Mouse (Mus musculus) liver, postnatal 0 days (tissue): ENCODE results near the gene Fam171b. TPM values are rescaled to one million over a fixed set of nuclear protein-coding genes. Genes with fewer than 3 reads are reported as not detected.

Source experiments
- ATAC-seq: fragments of 200-750 bp; cut with Nextera tagmentation; 2 replicates; pipeline ENCODE4 v1.8.0; 2017; ENCODE audit warnings: mild to moderate bottlenecking, moderate library complexity
- DNase-seq: peaks from one replicate; pipeline ENCODE4 v3.0.0-alpha.2; 2016
- H3K27ac ChIP-seq: fragments of 300-500 bp; sonication (generic); 2 replicates; pipeline ENCODE4 v1.5.1; 2014; ENCODE audit warnings: antibody characterized with exemption, moderate library complexity, mild to moderate bottlenecking, low read depth
- H3K27me3 ChIP-seq: fragments of 300-500 bp; sonication (generic); 2 replicates; pipeline ENCODE4 v1.6.1; 2014; ENCODE audit warnings: low read length, control low read depth, mixed read lengths; ENCODE audit not compliant: insufficient read depth
- H3K36me3 ChIP-seq: fragments of 300-500 bp; sonication (generic); replicated peaks from 2 replicates; pipeline ENCODE4 v1.6.1; 2014; ENCODE audit warnings: mild to moderate bottlenecking, control low read depth, low read length, moderate library complexity, mixed read lengths; ENCODE audit not compliant: insufficient read depth
- H3K4me1 ChIP-seq: fragments of 300-500 bp; sonication (generic); 2 replicates; pipeline ENCODE4 v1.6.1; 2014; ENCODE audit warnings: antibody characterized with exemption, mild to moderate bottlenecking, control low read depth; ENCODE audit not compliant: insufficient read depth
- H3K4me2 ChIP-seq: fragments of 300-500 bp; sonication (generic); 2 replicates; pipeline ENCODE4 v1.6.1; 2014; ENCODE audit warnings: low read depth, mild to moderate bottlenecking, low read length, moderate library complexity, mixed read lengths
- H3K4me3 ChIP-seq: fragments of 300-500 bp; sonication (generic); 2 replicates; pipeline ENCODE4 v1.5.1; 2014; ENCODE audit warnings: low read depth, low read length
- H3K9ac ChIP-seq: fragments of 300-500 bp; sonication (generic); replicated peaks from 2 replicates; pipeline ENCODE4 v1.6.1; 2014; ENCODE audit warnings: mild to moderate bottlenecking, moderate library complexity
- H3K9me3 ChIP-seq: fragments of 300-500 bp; sonication (generic); 2 replicates; pipeline ENCODE4 v1.6.1; 2016; ENCODE audit warnings: mild to moderate bottlenecking, control low read depth, low read length, mixed read lengths
- CTCF ChIP-seq: sonication (generic); IDR thresholded peaks from 2 replicates; pipeline ENCODE4 v1.5.1; 2016; ENCODE audit warnings: antibody characterized with exemption, low read depth
- EP300 ChIP-seq: IDR thresholded peaks from 2 replicates; pipeline ENCODE4 v1.6.1; 2016; ENCODE audit warnings: antibody characterized with exemption, low read depth, mild to moderate bottlenecking
- WGBS: fragments of 180-500 bp; shearing (Covaris S2); extraction: QIAGEN DNeasy Blood & Tissue Kit; methylation state at CpG from one replicate; pipeline ENCODE4 v1.1.7; 2014; ENCODE audit not compliant: insufficient replicate concordance; 5-methylcytosine and 5-hydroxymethylcytosine counted together
- polyA plus RNA-seq: library from polyadenylated mRNA; unstranded; fragments of >200 nt; fragmentation: Nextera tagmentation; extraction: Ambion mirVana; gene quantifications from 2 replicates; pipeline ENCODE4 v1.2.1, GENCODE M21; 2015

Gene Fam171b
- polyA plus RNA-seq, 1 experiment from 2014 or later = 0.47 TPM

- WGBS = 74% methylated on average over 6 of the region's 6 CpGs
- peaks cover 33% of the 10 kb centered on the region for H3K27me3 ChIP-seq
- no peak overlapping the region for H3K27ac ChIP-seq
- H3K9me3 ChIP-seq = no peaks in the 10 kb centered on the region
- no peak for TF ChIP-seq CTCF
- TF ChIP-seq EP300 = no peak
- H3K4me3 ChIP-seq = no peak overlapping the region
- ATAC-seq = no peak
- H3K36me3 ChIP-seq = no peaks in the 10 kb centered on the region
- no peak overlapping the region for H3K4me2 ChIP-seq
- DNase-seq = no peak
- no peaks in the 10 kb centered on the region for H3K4me1 ChIP-seq
- H3K9ac ChIP-seq = no peak overlapping the region
These were observed 3.7 kb downstream of the Fam171b start for GRCm38 (mm10) chr2:83816147-83816546.

GRCm38 (mm10) chr2:83825161-83825560 lies 12.7 kb downstream of the Fam171b start:
- no peak for ATAC-seq
- no peak for DNase-seq
- Histone ChIP-seq H3K27ac (no peak overlapping the region), H3K4me1 (no peaks in the 10 kb centered on the region), H3K4me3 (no peak overlapping the region), H3K27me3 (no peaks in the 10 kb centered on the region), H3K4me2 (no peak overlapping the region), H3K9ac (no peak overlapping the region), H3K9me3 (no peaks in the 10 kb centered on the region), H3K36me3 (no peaks in the 10 kb centered on the region)
- 75% methylated on average over 5 of the region's 5 CpGs for WGBS
- no peak for TF ChIP-seq EP300
- no peak for TF ChIP-seq CTCF

GRCm38 (mm10) chr2:83828895-83829539 lies 16.6 kb downstream of the Fam171b start:
- Histone ChIP-seq H3K27ac (no peak overlapping the region), H3K4me1 (no peaks in the 10 kb centered on the region), H3K9ac (no peak overlapping the region), H3K4me3 (no peak overlapping the region), H3K27me3 (no peaks in the 10 kb centered on the region), H3K4me2 (no peak overlapping the region), H3K36me3 (no peaks in the 10 kb centered on the region), H3K9me3 (no peaks in the 10 kb centered on the region)
- 64% methylated on average over 3 of the region's 3 CpGs for WGBS
- DNase-seq = no peak
- no peak for TF ChIP-seq EP300
- no peak for TF ChIP-seq CTCF
- ATAC-seq = no peak

GRCm38 (mm10) chr2:83832903-83833302 lies 20.5 kb downstream of the Fam171b start:
- Histone ChIP-seq H3K36me3 (no peaks in the 10 kb centered on the region), H3K4me2 (no peak overlapping the region), H3K27me3 (no peaks in the 10 kb centered on the region), H3K27ac (peak overlapping the region; percentile 52; the same call in 1 of the 2 replicates), H3K4me3 (no peak overlapping the region), H3K4me1 (no peaks in the 10 kb centered on the region), H3K9me3 (no peaks in the 10 kb centered on the region), H3K9ac (no peak overlapping the region)
- peak; percentile 82 for ATAC-seq
- TF ChIP-seq CTCF (no peak), EP300 (no peak)
- WGBS = 68% methylated on average over 4 of the region's 4 CpGs
- no peak for DNase-seq

GRCm38 (mm10) chr2:83835313-83836070 lies 23.1 kb downstream of the Fam171b start:
- no peaks in the 10 kb centered on the region for H3K9me3 ChIP-seq
- 77% methylated on average over 10 of the region's 10 CpGs for WGBS
- no peak overlapping the region for H3K4me3 ChIP-seq
- no peak overlapping the region for H3K9ac ChIP-seq
- no peak for TF ChIP-seq CTCF
- TF ChIP-seq EP300 = no peak
- no peak overlapping the region for H3K4me2 ChIP-seq
- ATAC-seq = no peak
- no peaks in the 10 kb centered on the region for H3K36me3 ChIP-seq
- H3K27ac ChIP-seq = no peak overlapping the region
- DNase-seq = no peak
- H3K4me1 ChIP-seq = no peaks in the 10 kb centered on the region
- no peaks in the 10 kb centered on the region for H3K27me3 ChIP-seq

- TF ChIP-seq CTCF = no peak
- no peak for TF ChIP-seq EP300
- Histone ChIP-seq H3K9ac (no peak overlapping the region), H3K27ac (no peak overlapping the region), H3K4me3 (no peak overlapping the region), H3K27me3 (no peaks in the 10 kb centered on the region), H3K4me2 (no peak overlapping the region), H3K4me1 (no peaks in the 10 kb centered on the region), H3K9me3 (no peaks in the 10 kb centered on the region), H3K36me3 (no peaks in the 10 kb centered on the region)
- no peak for ATAC-seq
- 79% methylated on average over 3 of the region's 3 CpGs for WGBS
- DNase-seq = no peak
These were observed 36.1 kb downstream of the Fam171b start for GRCm38 (mm10) chr2:83848495-83848894.
